ENCODE assay signal across 8 mouse cellular contexts in genomic region chr1:152766032-152766772, GRCm38 (mm10). TPM values are rescaled to one million over a fixed set of nuclear protein-coding genes. Genes with fewer than 3 reads are reported as not detected.
A peak's percentile ranks its signal among the peaks of the same experiment; 100 is the strongest.
DNase-seq lines count a peak whose midpoint lies in the region; ATAC-seq lines count a peak whose summit lies in the region.

Gene Rgl1, minus strand, starts transcription at chr1:152766351.
Gene Arpc5, plus strand, starts transcription at chr1:152766542.

- peaks cover 31% of the 10 kb centered on the region for H3K4me1 ChIP-seq in hindbrain, embryonic 15.5 days (replicated peaks)

- under 1% methylated on average over 86 of the region's 86 CpGs for WGBS in hindbrain, embryonic 15.5 days

- DNase-seq in T-cell, adult 2 months (ENCODE audit: low spot score): peak; percentile 98
- DNase-seq in cerebellum, postnatal 36 days: peak; percentile 95 to 97
- peak; percentile 95 to 98 for DNase-seq in frontal cortex, postnatal 36 days (ENCODE audit: low spot score in 2 of 2)
- DNase-seq in left cerebral cortex, adult 11 months (ENCODE audit: low spot score): peak; percentile 94
- DNase-seq in lung, postnatal 4 days: peak; percentile 97 to 99
- peak; percentile 98 for DNase-seq in retina, postnatal 7 days (ENCODE audit: low read depth, low spot score)
- DNase-seq in urinary bladder, adult 2 months (ENCODE audit: low spot score): peak; percentile 95

- peak within 1 kb of the TSS; percentile 92 for H3K4me2 ChIP-seq in hindbrain, embryonic 15.5 days

- peak; percentile 97 for ATAC-seq in hindbrain, embryonic 15.5 days (ENCODE audit: low FRiP score, low read depth)

- peak within 1 kb of the TSS; percentile 99 for H3K4me3 ChIP-seq in hindbrain, embryonic 15.5 days

- H3K9me3 ChIP-seq in hindbrain, embryonic 15.5 days: no peaks in the 10 kb centered on the region

- peak within 1 kb of the TSS; percentile 91 for H3K27ac ChIP-seq in hindbrain, embryonic 15.5 days (replicated peaks)

- no peaks in the 10 kb centered on the region for H3K27me3 ChIP-seq in hindbrain, embryonic 15.5 days

- H3K9ac ChIP-seq in hindbrain, embryonic 15.5 days: peak within 1 kb of the TSS; percentile 92

- H3K36me3 ChIP-seq in hindbrain, embryonic 15.5 days: peaks cover 7% of the 10 kb centered on the region

RNA-seq across cellular contexts. Expression of gene Rgl1, which starts in this region (rescaled TPM):
- 18.9 and 19.5 TPM in 2 replicates for polyA plus RNA-seq in hindbrain, embryonic 15.5 days (2015; fragmentation: Nextera tagmentation; extraction: Ambion mirVana)
- 29.6 and 31.0 TPM in 2 replicates for polyA plus RNA-seq in urinary bladder, adult 2 months (2012; rRNA removed)

RNA-seq across cellular contexts. Expression of gene Arpc5, which starts in this region (rescaled TPM):
- polyA plus RNA-seq in hindbrain, embryonic 15.5 days (2015; fragmentation: Nextera tagmentation; extraction: Ambion mirVana): 298 and 307 TPM in 2 replicates
- polyA plus RNA-seq in urinary bladder, adult 2 months (2012; rRNA removed): 143 and 180 TPM in 2 replicates

Comparison
In these comparisons a context has a peak if more than half of its experiments do, and no peak if none do; other contexts are left out.
1. Peak in every context shown above with its lines: DNase-seq, ATAC-seq, H3K4me3 ChIP-seq and H3K27ac ChIP-seq.